Mouse (Mus musculus): Measurements from ENCODE around the gene Lpp.

DNA sequence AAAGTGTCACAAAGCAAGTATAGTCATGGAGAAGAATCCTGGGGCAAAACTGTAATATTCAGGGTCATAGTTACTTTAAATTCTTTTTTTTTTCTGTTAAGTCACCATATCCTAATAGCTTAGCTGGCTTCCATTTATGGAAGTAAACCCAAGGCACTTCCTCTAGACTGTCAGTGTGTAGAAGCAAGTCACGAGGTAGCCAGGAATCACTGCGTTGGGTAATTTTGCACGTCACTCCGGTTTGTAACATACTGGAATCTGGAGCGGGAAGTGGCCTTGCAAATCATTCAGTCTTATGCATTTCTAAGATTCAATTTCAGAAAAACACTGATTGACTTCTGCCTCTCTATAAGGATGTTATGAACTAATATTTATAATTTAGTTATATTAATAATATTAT lies 232.3 kb downstream of the Lpp start:
- TF ChIP-seq POLR2A (IDR thresholded peaks at IDR 0.05; ENCODE audit: low read depth, low read length) (no peak), ZMIZ1 (IDR thresholded peaks at IDR 0.05; ENCODE audit: low read depth, low read length) (no peak), ZC3H11A (IDR thresholded peaks at IDR 0.05; ENCODE audit: low read depth, low read length) (no peak), ZKSCAN1 (IDR thresholded peaks at IDR 0.05; ENCODE audit: borderline replicate concordance, low read depth, low read length) (no peak), MXI1 (IDR thresholded peaks at IDR 0.05; ENCODE audit: low read depth, low read length) (no peak), CTCF (conservative IDR thresholded peaks at IDR 0.05 in 1 of 2, IDR thresholded peaks at IDR 0.05 in 1 of 2; ENCODE audit: low read depth in 2 of 2, low read length in 2 of 2) (no peak), MAFK (IDR thresholded peaks at IDR 0.05; ENCODE audit: insufficient replicate concordance, low read length) (no peak), TBP (conservative IDR thresholded peaks at IDR 0.05; ENCODE audit: low read depth, low read length) (no peak), JUND (conservative IDR thresholded peaks at IDR 0.05; ENCODE audit: low read depth, low read length) (no peak), EP300 (IDR thresholded peaks at IDR 0.05; ENCODE audit: low read length) (no peak), CHD1 (IDR thresholded peaks at IDR 0.05; ENCODE audit: low read depth, low read length) (no peak)

All from CH12.LX (cell line).